Mouse (Mus musculus): ENCODE measurements around the gene Egf.

DNA sequence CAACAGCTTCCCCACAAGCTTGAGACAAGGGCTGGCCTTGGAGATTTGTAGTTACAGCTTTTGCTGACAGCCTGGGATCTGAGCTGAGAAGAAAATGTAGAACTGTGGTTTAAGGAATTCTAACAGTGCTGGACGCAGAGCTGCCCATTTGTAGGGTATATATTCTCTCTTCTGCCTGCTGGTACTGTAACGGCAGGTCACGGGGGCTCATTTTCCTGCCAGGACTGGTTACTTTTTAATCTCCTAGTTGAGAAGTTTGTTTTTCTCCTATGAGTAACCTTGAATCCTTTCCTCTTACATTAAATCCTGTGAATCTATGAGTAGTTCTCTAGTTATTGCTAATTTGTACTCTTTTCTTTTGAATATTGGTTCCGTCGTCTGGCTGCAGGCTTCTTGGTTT lies 38.7 kb upstream of the Egf start:
- TF ChIP-seq CTCF (IDR thresholded peaks at IDR 0.05; ENCODE audit: borderline replicate concordance, insufficient read depth, low read depth, low read length) (no peak), POLR2A (IDR thresholded peaks at IDR 0.05; ENCODE audit: borderline replicate concordance, insufficient read depth, low read length) (no peak)
